Mouse (Mus musculus) E14TG2a.4 (cell line): Measurements from ENCODE around the gene Gtsf1.

Experiments used
- CTCF ChIP-seq: conservative IDR thresholded peaks from 2 replicates; pipeline ENCODE4 v1.5.1; 2014; ENCODE audit warnings: low read length
- NANOG ChIP-seq: IDR thresholded peaks from 2 replicates; pipeline ENCODE4 v1.6.1; 2014; ENCODE audit warnings: borderline replicate concordance, low read length, mixed read lengths
- POU5F1 ChIP-seq: IDR thresholded peaks from 2 replicates; pipeline ENCODE4 v1.6.1; 2014; ENCODE audit warnings: low read length, borderline replicate concordance

- TF ChIP-seq CTCF, result no peak
- TF ChIP-seq NANOG, result no peak
- TF ChIP-seq POU5F1, result no peak
These were observed 76.6 kb downstream of the Gtsf1 start for GRCm38 (mm10) chr15:103353511-103354256.
